Mouse (Mus musculus) layer of hippocampus, postnatal 25 days (tissue): ENCODE measurements around the gene Copz2. TPM values are rescaled to one million over a fixed set of nuclear protein-coding genes. Genes with fewer than 3 reads are reported as not detected.

Source experiments
- DNase-seq, 2 experiments: peaks; one replicate each; pipeline ENCODE4 v3.0.0; 2022; ENCODE audit warnings: mixed read lengths in 2 of 2, low spot score in 1 of 2; ENCODE audit errors: extremely low spot score in 1 of 2
- total RNA-seq, 2 experiments: library from RNA; stranded (reverse); gene quantifications; 2 replicates each; pipeline ENCODE4 v1.2.3; 2021

The Copz2 gene
- total RNA-seq, 2 experiments from 2014 or later, result 6.5 to 6.8 TPM

GRCm38 (mm10) chr11:96861878-96862289, 12.2 kb downstream of the Copz2 start:
- peak; percentile 96 to 99 for DNase-seq

GRCm38 (mm10) chr11:96862534-96862933, 12.9 kb downstream of the Copz2 start:
- no peak for DNase-seq

GRCm38 (mm10) chr11:96863206-96863995, 13.7 kb downstream of the Copz2 start:
- no peak for DNase-seq

- peak; percentile 59 to 78 for DNase-seq
Measured at GRCm38 (mm10) chr11:96867149-96867548, 17.5 kb downstream of the Copz2 start.

GRCm38 (mm10) chr11:96872441-96873379, 23.0 kb downstream of the Copz2 start:
- DNase-seq, result peak in 1 of 2 experiments; percentile 25

- DNase-seq, result no peak
Measured at GRCm38 (mm10) chr11:96873601-96874140, 24.0 kb downstream of the Copz2 start.

- no peak for DNase-seq
Measured at GRCm38 (mm10) chr11:96875270-96875669, 25.6 kb downstream of the Copz2 start.

GRCm38 (mm10) chr11:96875745-96876144, 26.1 kb downstream of the Copz2 start:
- DNase-seq, result peak; percentile 74 to 78

GRCm38 (mm10) chr11:96876300-96877040, 26.8 kb downstream of the Copz2 start:
- peak in 1 of 2 experiments; percentile 15 for DNase-seq

GRCm38 (mm10) chr11:96877071-96877470, 27.4 kb downstream of the Copz2 start:
- DNase-seq, result no peak

- DNase-seq, result no peak
Measured at GRCm38 (mm10) chr11:96878715-96879114, 29.0 kb downstream of the Copz2 start.

- DNase-seq, result no peak
Measured at GRCm38 (mm10) chr11:96879359-96879758, 29.7 kb downstream of the Copz2 start.

- DNase-seq, result no peak
Measured at GRCm38 (mm10) chr11:96880296-96880695, 30.6 kb downstream of the Copz2 start.

GRCm38 (mm10) chr11:96885901-96886340, 36.3 kb downstream of the Copz2 start:
- DNase-seq, result no peak

GRCm38 (mm10) chr11:96886942-96887546, 37.4 kb downstream of the Copz2 start:
- DNase-seq, result no peak

- DNase-seq, result no peak
Measured at GRCm38 (mm10) chr11:96891784-96892527, 42.3 kb downstream of the Copz2 start.

- DNase-seq, result no peak
Measured at GRCm38 (mm10) chr11:96893203-96893842, 43.7 kb downstream of the Copz2 start.

GRCm38 (mm10) chr11:96895886-96896285, 46.2 kb downstream of the Copz2 start:
- DNase-seq, result no peak
